Mouse (Mus musculus): ENCODE measurements around the gene Mdfi. TPM values are rescaled to one million over a fixed set of nuclear protein-coding genes. Genes with fewer than 3 reads are reported as not detected.

Gene Mdfi
- polyA plus RNA-seq, 1 experiment from 2014 or later, result 20.9 TPM

GRCm38 (mm10) chr17:47843465-47843864, 9.0 kb upstream of the Mdfi start:
- 94% methylated on average over 3 of the region's 3 CpGs for WGBS
- Histone ChIP-seq H3K9ac (no peak overlapping the region), H3K4me3 (no peak overlapping the region), H3K4me2 (replicated peaks) (no peak overlapping the region), H3K9me3 (replicated peaks) (peaks cover 8% of the 10 kb centered on the region; the same call in 1 of the 2 replicates), H3K27ac (no peak overlapping the region), H3K36me3 (no peaks in the 10 kb centered on the region), H3K27me3 (no peaks in the 10 kb centered on the region), H3K4me1 (no peaks in the 10 kb centered on the region)
- no peak for ATAC-seq (ENCODE audit: low FRiP score)

- 73% methylated on average over 19 of the region's 19 CpGs for WGBS
- no peak overlapping the region for H3K9ac ChIP-seq
- H3K4me1 ChIP-seq, result no peaks in the 10 kb centered on the region
Observed at GRCm38 (mm10) chr17:47841931-47842623, 7.6 kb upstream of the Mdfi start.

GRCm38 (mm10) chr17:47841521-47841920, 7.0 kb upstream of the Mdfi start:
- Histone ChIP-seq H3K9me3 (replicated peaks) (peaks cover 8% of the 10 kb centered on the region; the same call in 1 of the 2 replicates), H3K27ac (no peak overlapping the region), H3K4me3 (no peak overlapping the region), H3K36me3 (no peaks in the 10 kb centered on the region), H3K9ac (no peak overlapping the region), H3K4me1 (no peaks in the 10 kb centered on the region), H3K4me2 (replicated peaks) (no peak overlapping the region), H3K27me3 (peaks cover 4% of the 10 kb centered on the region; the same call in 1 of the 2 replicates)
- ATAC-seq (ENCODE audit: low FRiP score), result no peak
- 87% methylated on average over 8 of the region's 8 CpGs for WGBS

More at GRCm38 (mm10) chr17:47841931-47842623, 7.6 kb upstream of the Mdfi start:
- ATAC-seq (ENCODE audit: low FRiP score), result no peak
- no peaks in the 10 kb centered on the region for H3K27me3 ChIP-seq
- peaks cover 8% of the 10 kb centered on the region; the same call in 1 of the 2 replicates for H3K9me3 ChIP-seq (replicated peaks)
- no peaks in the 10 kb centered on the region for H3K36me3 ChIP-seq
- no peak overlapping the region for H3K4me3 ChIP-seq
- no peak overlapping the region for H3K4me2 ChIP-seq (replicated peaks)
- no peak overlapping the region for H3K27ac ChIP-seq

GRCm38 (mm10) chr17:47837808-47838207, 3.3 kb upstream of the Mdfi start:
- H3K4me2 ChIP-seq (replicated peaks), result no peak overlapping the region
- ATAC-seq (ENCODE audit: low FRiP score), result no peak
- no peak overlapping the region for H3K9ac ChIP-seq
- H3K27ac ChIP-seq, result no peak overlapping the region
- no peaks in the 10 kb centered on the region for H3K9me3 ChIP-seq (replicated peaks)
- no peak overlapping the region for H3K4me3 ChIP-seq
- WGBS, result 45% methylated on average over 6 of the region's 6 CpGs
- H3K36me3 ChIP-seq, result no peaks in the 10 kb centered on the region
- H3K4me1 ChIP-seq, result peaks cover 15% of the 10 kb centered on the region
- peaks cover 38% of the 10 kb centered on the region for H3K27me3 ChIP-seq

GRCm38 (mm10) chr17:47833628-47834481, 636 bp downstream of the Mdfi start:
- Histone ChIP-seq H3K4me2 (replicated peaks) (peak overlapping the region; percentile 70), H3K36me3 (no peaks in the 10 kb centered on the region), H3K4me1 (peaks cover 46% of the 10 kb centered on the region), H3K27me3 (peaks cover 54% of the 10 kb centered on the region), H3K4me3 (peak overlapping the region; percentile 59), H3K27ac (peak overlapping the region; percentile 70; the same call in 1 of the 2 replicates), H3K9me3 (replicated peaks) (no peaks in the 10 kb centered on the region), H3K9ac (peak overlapping the region; percentile 47; the same call in 1 of the 2 replicates)
- ATAC-seq (ENCODE audit: low FRiP score), result no peak
- under 1% methylated on average over 45 of the region's 45 CpGs for WGBS

- H3K4me2 ChIP-seq (replicated peaks), result peak overlapping the region; percentile 70
- WGBS, result 2% methylated on average over 44 of the region's 45 CpGs
- peaks cover 48% of the 10 kb centered on the region for H3K4me1 ChIP-seq
- peak overlapping the region; percentile 59 for H3K4me3 ChIP-seq
- peak overlapping the region; percentile 70 for H3K27ac ChIP-seq
- ATAC-seq (ENCODE audit: low FRiP score), result peak; percentile 57
- H3K36me3 ChIP-seq, result no peaks in the 10 kb centered on the region
- peaks cover 54% of the 10 kb centered on the region for H3K27me3 ChIP-seq
- peak overlapping the region; percentile 70 for H3K9ac ChIP-seq
- H3K9me3 ChIP-seq (replicated peaks), result no peaks in the 10 kb centered on the region
Observed at GRCm38 (mm10) chr17:47833029-47833627, 1.4 kb downstream of the Mdfi start.

GRCm38 (mm10) chr17:47832501-47833028, 1.9 kb downstream of the Mdfi start:
- Histone ChIP-seq H3K9ac (peak overlapping the region; percentile 70), H3K36me3 (no peaks in the 10 kb centered on the region), H3K4me3 (peak overlapping the region; percentile 59), H3K27ac (peak overlapping the region; percentile 70), H3K4me1 (peaks cover 48% of the 10 kb centered on the region), H3K9me3 (replicated peaks) (no peaks in the 10 kb centered on the region), H3K4me2 (replicated peaks) (peak overlapping the region; percentile 70), H3K27me3 (peaks cover 54% of the 10 kb centered on the region)
- 2% methylated on average over 16 of the region's 17 CpGs for WGBS
- ATAC-seq (ENCODE audit: low FRiP score), result peak; percentile 48

- Histone ChIP-seq H3K9me3 (replicated peaks) (peaks cover 5% of the 10 kb centered on the region; the same call in 1 of the 2 replicates), H3K4me3 (peak overlapping the region; percentile 59), H3K27ac (peak overlapping the region; percentile 70), H3K36me3 (peaks cover 6% of the 10 kb centered on the region), H3K27me3 (peaks cover 53% of the 10 kb centered on the region), H3K4me1 (peaks cover 48% of the 10 kb centered on the region), H3K4me2 (replicated peaks) (peak overlapping the region; percentile 70), H3K9ac (peak overlapping the region; percentile 70)
- no peak for ATAC-seq (ENCODE audit: low FRiP score)
- WGBS, result 36% methylated on average over 5 of the region's 5 CpGs
Observed at GRCm38 (mm10) chr17:47831772-47832171, 2.7 kb downstream of the Mdfi start.

- Histone ChIP-seq H3K27me3 (peaks cover 50% of the 10 kb centered on the region), H3K4me2 (replicated peaks) (peak overlapping the region; percentile 70), H3K9ac (peak overlapping the region; percentile 70), H3K9me3 (replicated peaks) (peaks cover 6% of the 10 kb centered on the region; the same call in 1 of the 2 replicates), H3K27ac (peak overlapping the region; percentile 70), H3K4me1 (peaks cover 48% of the 10 kb centered on the region), H3K4me3 (peak overlapping the region; percentile 59), H3K36me3 (peaks cover 7% of the 10 kb centered on the region)
- WGBS, result 10% methylated on average over 9 of the region's 9 CpGs
- peak; percentile 54; the same call in 1 of the 2 replicates for ATAC-seq (ENCODE audit: low FRiP score)
Observed at GRCm38 (mm10) chr17:47831161-47831560, 3.3 kb downstream of the Mdfi start.

- Histone ChIP-seq H3K36me3 (peaks cover 15% of the 10 kb centered on the region; the same call in 1 of the 2 replicates), H3K4me1 (peaks cover 8% of the 10 kb centered on the region), H3K4me2 (replicated peaks) (no peak overlapping the region), H3K27me3 (no peaks in the 10 kb centered on the region), H3K4me3 (no peak overlapping the region), H3K27ac (no peak overlapping the region), H3K9ac (no peak overlapping the region), H3K9me3 (replicated peaks) (no peaks in the 10 kb centered on the region)
- no peak for ATAC-seq (ENCODE audit: low FRiP score)
- 70% methylated on average over 8 of the region's 8 CpGs for WGBS
Observed at GRCm38 (mm10) chr17:47821339-47821738, 13.2 kb downstream of the Mdfi start.

- Histone ChIP-seq H3K9ac (no peak overlapping the region), H3K4me3 (no peak overlapping the region), H3K36me3 (peaks cover 22% of the 10 kb centered on the region; the same call in 1 of the 2 replicates), H3K4me1 (peaks cover 31% of the 10 kb centered on the region), H3K27me3 (0 out of 2 replicates have a peak, but pooled peaks cover 4% of the 10 kb centered on the region), H3K9me3 (replicated peaks) (no peaks in the 10 kb centered on the region), H3K27ac (no peak overlapping the region), H3K4me2 (replicated peaks) (no peak overlapping the region)
- no peak for ATAC-seq (ENCODE audit: low FRiP score)
- 76% methylated on average over 13 of the region's 13 CpGs for WGBS
Observed at GRCm38 (mm10) chr17:47818038-47818725, 16.3 kb downstream of the Mdfi start.

Measured in hindbrain, embryonic 12.5 days (tissue).